Mouse (Mus musculus): ENCODE data around the gene Arhgef1. TPM values are rescaled to one million over a fixed set of nuclear protein-coding genes. Genes with fewer than 3 reads are reported as not detected.

The Arhgef1 gene
- 58.2 and 67.9 TPM in 2 replicates for total RNA-seq (2015)
- 36.6 and 46.2 TPM in 2 replicates for total RNA-seq (2017)

- peak; percentile 15; the same call in 1 of the 2 replicates for ATAC-seq (replicated peaks; ENCODE audit: poor library complexity)
Observed at GRCm38 (mm10) chr7:24902630-24903443, at the start of gene Arhgef1. Gene Arhgef1 (plus strand): TSS chr7:24902912.

- no peak for ATAC-seq (replicated peaks; ENCODE audit: poor library complexity)
Observed at GRCm38 (mm10) chr7:24853233-24853563, 49.5 kb upstream of the Arhgef1 start.

- ATAC-seq (replicated peaks; ENCODE audit: poor library complexity) = no peak
Observed at GRCm38 (mm10) chr7:24853695-24854094, 49.0 kb upstream of the Arhgef1 start.

GRCm38 (mm10) chr7:24856460-24857120 is 46.1 kb upstream of the Arhgef1 start:
- peak; percentile 40 for ATAC-seq (replicated peaks; ENCODE audit: poor library complexity)

GRCm38 (mm10) chr7:24859234-24859633 is 43.5 kb upstream of the Arhgef1 start:
- ATAC-seq (replicated peaks; ENCODE audit: poor library complexity) = 0 out of 2 replicates have a peak, but pooled peaks have one; percentile 27

- ATAC-seq (replicated peaks; ENCODE audit: poor library complexity) = no peak
Observed at GRCm38 (mm10) chr7:24861913-24862312, 40.8 kb upstream of the Arhgef1 start, which contains the start of gene Gm9844. Gene Gm9844 (plus strand): TSS chr7:24862213.

- peak; percentile 53 for ATAC-seq (replicated peaks; ENCODE audit: poor library complexity)
Observed at GRCm38 (mm10) chr7:24862853-24863252, 39.9 kb upstream of the Arhgef1 start.

- ATAC-seq (replicated peaks; ENCODE audit: poor library complexity) = no peak; the same call in 1 of the 2 replicates
Observed at GRCm38 (mm10) chr7:24864156-24864555, 38.6 kb upstream of the Arhgef1 start.

- ATAC-seq (replicated peaks; ENCODE audit: poor library complexity) = no peak
Observed at GRCm38 (mm10) chr7:24869080-24869479, 33.6 kb upstream of the Arhgef1 start.

- no peak for ATAC-seq (replicated peaks; ENCODE audit: poor library complexity)
Observed at GRCm38 (mm10) chr7:24869532-24870165, 33.1 kb upstream of the Arhgef1 start, which contains the start of the genes Lypd4 and Dmrtc2. Gene Lypd4 (minus strand): TSS chr7:24869941. Gene Dmrtc2 (plus strand): TSS chr7:24870057.

- no peak for ATAC-seq (replicated peaks; ENCODE audit: poor library complexity)
Observed at GRCm38 (mm10) chr7:24877588-24877987, 25.1 kb upstream of the Arhgef1 start.

- no peak for ATAC-seq (replicated peaks; ENCODE audit: poor library complexity)
Observed at GRCm38 (mm10) chr7:24879620-24880019, 23.1 kb upstream of the Arhgef1 start.

GRCm38 (mm10) chr7:24882416-24883199 is 20.1 kb upstream of the Arhgef1 start:
- ATAC-seq (replicated peaks; ENCODE audit: poor library complexity) = no peak

- ATAC-seq (replicated peaks; ENCODE audit: poor library complexity) = peak; percentile 83
Observed at GRCm38 (mm10) chr7:24883896-24884692, 18.6 kb upstream of the Arhgef1 start, which contains the start of gene Rps19. Gene Rps19 (plus strand): TSS chr7:24884371.

- no peak; the same call in 1 of the 2 replicates for ATAC-seq (replicated peaks; ENCODE audit: poor library complexity)
Observed at GRCm38 (mm10) chr7:24884693-24885291, 17.9 kb upstream of the Arhgef1 start.

GRCm38 (mm10) chr7:24885468-24886307 is 17.0 kb upstream of the Arhgef1 start:
- ATAC-seq (replicated peaks; ENCODE audit: poor library complexity) = no peak

GRCm38 (mm10) chr7:24886308-24886633 is 16.4 kb upstream of the Arhgef1 start:
- ATAC-seq (replicated peaks; ENCODE audit: poor library complexity) = no peak

GRCm38 (mm10) chr7:24887096-24887495 is 15.6 kb upstream of the Arhgef1 start:
- ATAC-seq (replicated peaks; ENCODE audit: poor library complexity) = no peak
